Mouse (Mus musculus): ENCODE measurements around the gene Polm.

The Polm gene

DNA sequence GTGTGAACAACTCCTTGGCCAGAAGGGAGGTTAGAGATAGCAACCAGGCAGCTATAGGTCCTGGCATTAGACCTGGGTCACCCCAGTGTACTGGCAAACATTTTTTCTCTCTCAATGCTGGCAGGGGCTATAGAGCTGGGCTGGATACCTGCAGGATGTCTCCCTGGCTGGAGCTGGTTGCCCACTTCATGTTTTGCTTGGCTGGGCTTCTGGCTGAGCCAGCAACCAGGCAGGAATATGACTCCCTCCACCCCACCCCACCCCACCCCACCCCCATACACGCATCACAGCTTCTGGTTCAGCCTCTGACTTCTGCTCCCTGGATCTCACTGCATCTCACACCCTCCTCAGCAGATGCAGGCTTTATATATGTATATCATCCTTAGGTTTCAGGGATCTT lies 14.5 kb upstream of the Polm start:
- peak; percentile 95 for DNase-seq

GRCm38 (mm10) chr11:5851021-5851736 lies 13.4 kb upstream of the Polm start:
- no peak for DNase-seq

- peak; percentile 92 for DNase-seq
These were observed 12.6 kb upstream of the Polm start for GRCm38 (mm10) chr11:5850452-5850851.

DNA sequence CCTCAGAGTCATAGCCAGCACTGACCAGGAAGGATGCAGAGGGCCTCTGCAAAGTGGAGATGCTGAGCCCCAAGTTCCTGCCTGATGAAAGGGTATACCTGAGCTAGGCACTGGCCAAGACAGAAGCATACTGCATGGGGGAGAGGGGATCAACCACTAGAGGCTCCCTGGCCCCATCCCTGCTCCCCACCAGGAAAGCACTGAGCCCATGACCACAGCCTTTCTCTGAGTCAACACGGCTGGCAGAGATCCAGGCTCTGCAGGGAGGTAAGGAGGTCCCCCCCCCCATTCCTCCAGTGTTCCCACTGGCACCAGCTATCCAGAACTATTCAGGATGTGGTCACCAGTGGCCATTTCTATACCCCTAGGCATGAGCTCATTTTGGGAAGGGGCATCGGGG lies 11.5 kb upstream of the Polm start:
- DNase-seq: peak; percentile 93

- peak; percentile 98 for DNase-seq
These were observed 10.9 kb upstream of the Polm start for GRCm38 (mm10) chr11:5848741-5849140.

DNA sequence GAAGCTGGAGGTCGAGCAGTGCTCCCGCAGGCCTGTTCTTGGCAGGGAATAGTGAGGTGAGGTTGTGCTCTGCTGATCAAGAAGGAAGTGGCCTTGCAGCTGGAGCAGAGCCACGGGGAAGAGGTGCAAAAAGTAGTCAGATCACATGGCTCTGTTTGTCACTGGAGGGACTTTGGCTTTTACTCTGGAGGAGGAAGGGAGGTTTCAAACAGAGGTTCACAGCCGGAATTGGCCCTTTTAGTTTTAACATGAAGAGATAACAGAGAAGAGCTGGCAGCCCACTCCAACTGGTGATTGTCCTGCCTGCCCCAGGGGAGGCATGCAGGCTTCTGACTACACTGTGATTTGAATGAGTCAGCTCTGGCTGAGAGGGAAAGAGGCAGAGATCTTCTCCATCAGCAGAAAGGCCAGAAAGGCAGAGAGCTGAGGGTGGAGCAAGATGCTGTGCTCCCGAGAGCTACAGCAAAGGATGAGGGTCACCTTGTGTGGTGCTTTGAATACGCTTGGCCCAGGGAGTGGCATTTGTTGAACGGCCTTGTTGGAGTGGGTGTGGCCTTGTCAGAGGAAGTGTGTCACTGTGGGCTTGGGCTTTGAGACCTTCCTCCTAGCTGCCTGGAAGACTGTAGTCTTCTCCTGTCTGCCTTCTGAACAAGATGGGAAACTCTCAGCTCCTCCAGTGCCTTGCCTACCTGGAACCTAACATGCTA lies 9.0 kb upstream of the Polm start:
- peak; percentile 98 for DNase-seq

DNA sequence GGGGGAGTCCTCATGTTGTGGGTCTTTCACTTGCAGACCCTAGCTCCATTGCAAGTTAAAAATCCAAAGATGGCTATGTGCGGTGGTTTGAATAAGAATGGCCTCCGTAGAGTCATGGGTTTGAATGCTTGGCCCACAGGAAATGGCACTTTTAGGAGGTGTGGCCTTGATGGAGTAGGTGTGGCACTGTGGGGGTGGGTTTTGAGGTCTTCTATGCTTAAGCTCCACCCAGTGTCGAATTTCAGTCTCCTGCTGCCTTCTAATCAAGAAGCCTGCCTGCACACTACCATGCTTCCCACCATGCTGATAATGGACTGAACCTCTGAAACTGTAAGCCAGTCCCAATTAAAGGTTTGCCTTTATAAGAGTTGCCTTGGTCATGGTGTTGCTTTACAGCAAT lies 5.3 kb upstream of the Polm start:
- DNase-seq: peak; percentile 62

DNA sequence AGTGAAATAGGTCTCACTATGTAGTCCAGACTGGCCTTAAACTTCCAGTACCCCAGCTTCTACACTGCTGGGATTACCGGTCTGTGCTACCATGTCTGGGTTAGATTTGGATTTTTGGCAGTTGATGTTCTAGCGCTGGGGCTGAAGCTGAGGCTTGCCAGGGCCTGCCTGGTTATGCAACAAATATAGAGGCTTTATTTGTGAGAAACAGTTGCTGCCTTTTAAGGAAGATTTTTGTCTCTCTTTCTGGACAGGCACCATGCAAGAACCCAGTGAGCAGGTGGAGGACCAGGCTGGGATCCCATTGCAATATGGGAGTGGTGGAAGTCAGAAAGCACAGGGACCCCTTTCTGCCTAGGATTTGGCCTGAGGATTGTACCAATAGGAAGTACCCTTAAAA lies 3.9 kb upstream of the Polm start:
- peak; percentile 52 for DNase-seq

- DNase-seq: peak; percentile 79
These were observed 2.5 kb upstream of the Polm start for GRCm38 (mm10) chr11:5840346-5840745.

DNA sequence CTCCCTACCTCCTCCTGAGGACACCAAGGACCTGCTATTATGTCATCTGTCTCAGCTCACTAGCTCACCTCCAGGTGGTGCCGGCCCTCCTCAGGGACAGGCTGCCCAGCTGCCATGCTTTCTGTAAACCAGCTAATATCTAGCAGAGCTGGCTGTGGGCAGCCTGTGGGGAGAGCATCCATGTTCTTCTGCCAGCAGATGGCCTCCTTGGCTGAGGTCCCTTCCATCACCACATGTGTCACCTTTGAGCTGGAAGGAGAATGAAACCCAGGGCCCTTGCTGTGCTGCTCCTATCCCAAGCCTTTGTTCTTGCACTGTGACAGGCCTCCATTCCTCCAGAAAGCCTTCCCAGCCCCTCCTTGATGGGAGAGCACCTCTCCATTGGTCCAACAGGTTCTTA lies 1.7 kb downstream of the Polm start:
- peak; percentile 93 for DNase-seq

DNA sequence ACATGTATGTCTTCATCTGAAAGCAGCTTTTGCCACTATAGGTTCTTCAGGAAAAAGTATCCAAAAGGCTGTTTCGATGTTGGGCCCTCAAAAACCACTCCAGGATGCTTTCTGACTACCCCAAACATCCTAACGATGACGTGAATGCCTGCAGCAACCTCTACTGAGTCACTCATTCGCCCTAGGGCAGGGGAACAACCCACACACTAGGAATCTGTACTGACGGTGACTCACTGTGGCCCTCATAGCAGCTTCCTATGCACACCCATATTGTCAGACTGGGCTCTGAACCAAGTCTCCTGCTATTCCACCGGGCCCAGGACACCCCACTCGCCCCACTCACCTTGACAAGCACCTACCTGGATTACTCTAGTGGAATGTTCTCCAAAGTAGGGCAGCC lies 2.8 kb downstream of the Polm start:
- DNase-seq: no peak

GRCm38 (mm10) chr11:5834506-5834905 lies 3.3 kb downstream of the Polm start:
- peak; percentile 74 for DNase-seq

- DNase-seq: peak; percentile 93
These were observed 8.5 kb downstream of the Polm start for GRCm38 (mm10) chr11:5829327-5829726.

GRCm38 (mm10) chr11:5828509-5829191 lies 9.2 kb downstream of the Polm start:
- DNase-seq: peak; percentile 85

DNA sequence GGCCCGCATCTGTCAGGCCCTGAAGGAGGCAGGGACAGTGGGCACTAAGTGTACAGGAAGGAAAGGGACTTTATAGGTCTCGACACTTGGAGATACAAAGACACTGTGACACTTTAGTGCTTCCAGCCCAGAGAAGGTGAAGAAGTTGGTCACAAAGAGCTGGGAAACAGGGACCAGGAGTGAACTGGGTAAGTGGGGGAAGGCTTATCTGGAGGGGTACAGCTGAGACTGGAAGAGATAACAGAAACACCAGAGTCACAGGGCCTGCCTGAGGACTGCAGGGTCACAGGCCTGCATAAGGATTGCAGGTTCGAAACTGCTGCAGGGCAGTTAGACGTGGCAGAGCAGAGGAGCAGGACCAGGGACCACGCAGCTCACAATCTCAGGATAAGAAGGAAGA lies 9.9 kb downstream of the Polm start:
- DNase-seq: peak; percentile 50

- DNase-seq: peak; percentile 56
These were observed 12.4 kb downstream of the Polm start for GRCm38 (mm10) chr11:5825432-5825831.

- DNase-seq: peak; percentile 21
These were observed 18.6 kb downstream of the Polm start for GRCm38 (mm10) chr11:5819223-5819622.

DNA sequence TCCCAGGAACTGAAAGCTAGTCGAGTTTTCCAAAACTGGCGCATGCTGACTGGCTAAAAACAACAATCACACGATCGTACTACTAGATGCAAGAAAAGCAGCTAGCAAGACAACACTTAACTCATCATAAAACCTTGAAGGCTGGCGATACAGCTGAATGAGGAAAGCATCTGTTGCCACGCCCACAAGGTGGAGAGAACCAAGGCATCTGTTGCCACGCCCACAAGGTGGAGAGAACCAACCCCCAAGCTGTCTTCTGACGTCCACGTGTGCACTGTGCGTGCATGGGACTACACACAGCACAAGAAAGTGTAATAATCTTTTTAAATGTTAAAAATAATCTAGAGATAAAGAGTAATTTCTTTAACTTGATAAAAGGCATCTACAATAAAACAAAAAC lies 24.4 kb downstream of the Polm start:
- DNase-seq: peak; percentile 48

- DNase-seq: peak; percentile 49
These were observed 28.3 kb downstream of the Polm start for GRCm38 (mm10) chr11:5809487-5809886.

- DNase-seq: peak; percentile 78
These were observed 29.9 kb downstream of the Polm start for GRCm38 (mm10) chr11:5807956-5808355.

- no peak for DNase-seq
These were observed 32.1 kb downstream of the Polm start for GRCm38 (mm10) chr11:5805711-5806110.

DNA sequence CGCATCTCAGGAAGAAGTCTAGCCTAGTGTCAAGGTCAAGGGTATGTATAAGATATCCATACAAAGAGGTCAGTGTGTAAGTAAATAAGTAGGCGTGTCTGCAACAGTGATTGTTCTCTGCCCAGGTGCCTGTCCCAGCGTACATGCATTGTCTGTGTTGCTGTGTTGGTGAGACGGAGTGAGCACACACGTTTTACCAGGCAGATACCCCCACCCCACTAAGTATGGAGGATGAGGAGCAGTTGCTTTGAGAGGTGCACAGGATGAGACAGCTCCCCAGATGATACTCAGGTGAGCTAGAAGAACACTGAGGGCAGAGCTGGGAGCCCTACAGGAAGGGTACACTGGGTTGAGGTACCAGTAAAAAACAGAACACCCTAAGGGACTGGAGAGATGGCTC lies 33.6 kb downstream of the Polm start:
- peak; percentile 86 for DNase-seq

GRCm38 (mm10) chr11:5803551-5803981 lies 34.2 kb downstream of the Polm start, which contains the start of gene Pgam2:
TSS of gene Pgam2 (minus strand) at chr11:5803733.
- peak; percentile 99 for DNase-seq

Measured in heart, adult 11 months (tissue).